Mouse (Mus musculus) G1E (cell line): Measurements from ENCODE around the gene Gm14137. TPM values are rescaled to one million over a fixed set of nuclear protein-coding genes. Genes with fewer than 3 reads are reported as not detected.

ENCODE experiments used
- ATAC-seq: 2 replicates; pipeline ENCODE4 v1.8.0; 2016; ENCODE audit warnings: mild to moderate bottlenecking; ENCODE audit not compliant: insufficient number of reproducible peaks, poor library complexity, low FRiP score, severe bottlenecking; ENCODE audit errors: extremely low read depth
- DNase-seq: peaks from one replicate; pipeline ENCODE4 v3.0.0; 2012; ENCODE audit warnings: low spot score
- H3K27me3 ChIP-seq: 2 replicates; pipeline ENCODE4 v1.6.1; 2012; ENCODE audit warnings: mild to moderate bottlenecking, low read length, inconsistent platforms; ENCODE audit not compliant: insufficient read depth
- H3K36me3 ChIP-seq: replicated peaks from 2 replicates; pipeline ENCODE3; 2012; ENCODE audit warnings: mild to moderate bottlenecking, inconsistent platforms
- H3K4me1 ChIP-seq: 2 replicates; pipeline ENCODE4 v1.6.1; 2012; ENCODE audit warnings: low read depth, low read length, inconsistent platforms, mixed read lengths; ENCODE audit not compliant: insufficient read depth
- H3K4me3 ChIP-seq: 2 replicates; pipeline ENCODE4 v1.5.1; 2012; ENCODE audit warnings: low read depth, mild to moderate bottlenecking, inconsistent platforms, low read length, moderate library complexity, mixed read lengths
- H3K9me3 ChIP-seq: replicated peaks from 2 replicates; pipeline ENCODE4 v1.6.1; 2012; ENCODE audit warnings: inconsistent platforms
- CTCF ChIP-seq: IDR thresholded peaks from 2 replicates; pipeline ENCODE4 v1.5.1; 2012; ENCODE audit warnings: low read depth, low read length, inconsistent platforms, mixed read lengths
- GATA1 ChIP-seq: IDR thresholded peaks from 2 replicates; pipeline ENCODE4 v1.6.1; 2012; ENCODE audit warnings: borderline replicate concordance, low read length, inconsistent platforms, mixed read lengths
- GATA2 ChIP-seq: IDR thresholded peaks from 2 replicates; pipeline ENCODE4 v1.6.1; 2012; ENCODE audit warnings: low read depth, low read length, inconsistent platforms, borderline replicate concordance
- POLR2AphosphoS5 ChIP-seq: IDR thresholded peaks from 2 replicates; pipeline ENCODE4 v1.6.1; 2012; ENCODE audit warnings: low read depth, low read length, inconsistent platforms; ENCODE audit not compliant: insufficient replicate concordance
- TAL1 ChIP-seq: conservative IDR thresholded peaks from 2 replicates; pipeline ENCODE4 v1.6.1; 2012; ENCODE audit warnings: low read depth, low read length, inconsistent platforms, mixed read lengths
- polyA plus RNA-seq: library from polyadenylated mRNA; stranded (reverse); fragments of >175 nt; gene quantifications from 2 replicates; pipeline ENCODE4 v1.2.3, GENCODE M21; 2012
- total RNA-seq, 2 experiments: library from RNA; stranded (forward) in 1 of 2; stranded (reverse) in 1 of 2; fragments of 200-1000 nt in 1 of 2; fragments of >200 nt in 1 of 2; fragmentation: Nextera tagmentation in 1 of 2; gene quantifications; 2 replicates each; pipeline ENCODE4 v1.2.3; 2014 to 2017

Gm14137 gene
- total RNA-seq (2014; fragmentation: Nextera tagmentation) (not detected in 2 replicates), total RNA-seq (2017) (0.06 and 0.16 TPM in 2 replicates), polyA plus RNA-seq (0.02 TPM in 1 of 2 replicates, not detected in the other)

GRCm38 (mm10) chr2:119173991-119174651 is at the start of gene Gm14137:
Gene Gm14137, plus strand, starts transcription at chr2:119174509.
- Histone ChIP-seq H3K4me1 (peaks cover 38% of the 10 kb centered on the region), H3K9me3 (no peaks in the 10 kb centered on the region), H3K27me3 (peaks cover 2% of the 10 kb centered on the region; the same call in 1 of the 2 replicates), H3K36me3 (peaks cover 70% of the 10 kb centered on the region), H3K4me3 (no peak within 1 kb of the TSS)
- ATAC-seq (no peak), DNase-seq (no peak)
- no peak for TF ChIP-seq GATA2
- TF ChIP-seq POLR2AphosphoS5: no peak
- TF ChIP-seq TAL1: no peak
- no peak for TF ChIP-seq GATA1
- no peak for TF ChIP-seq CTCF

DNA sequence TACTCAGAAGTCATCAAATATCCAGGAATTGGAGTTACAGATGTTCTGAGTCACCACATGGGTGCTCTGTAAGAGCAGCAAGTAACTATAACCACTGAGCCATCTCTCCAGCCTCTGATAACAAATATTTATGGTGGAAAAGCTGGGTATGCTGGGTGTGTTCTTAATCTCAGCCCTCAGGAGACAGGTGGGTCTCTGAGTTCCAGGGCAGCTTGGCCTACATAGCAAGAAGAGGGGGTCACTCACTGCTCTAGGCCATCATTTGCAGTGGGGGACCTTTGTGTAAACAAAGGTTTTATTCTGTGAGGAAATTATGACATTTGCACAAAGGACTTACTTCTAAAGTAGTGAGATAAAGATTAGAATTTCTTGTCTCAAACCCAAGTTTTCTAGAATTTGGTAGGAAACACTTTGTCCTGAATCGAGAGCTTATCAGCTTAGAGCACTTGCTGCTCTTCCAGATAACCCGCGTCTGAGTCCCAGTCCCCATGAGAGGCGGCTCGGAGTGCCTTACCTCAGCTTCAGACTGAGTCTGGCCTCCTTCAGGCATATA is 37.9 kb upstream of the Gm14137 start:
- no peaks in the 10 kb centered on the region for H3K9me3 ChIP-seq
- H3K36me3 ChIP-seq: peaks cover 90% of the 10 kb centered on the region
- H3K4me1 ChIP-seq: peaks cover 43% of the 10 kb centered on the region
- H3K4me3 ChIP-seq: no peak overlapping the region
- DNase-seq: peak; percentile 52
- peak; percentile 89 for ATAC-seq
- TF ChIP-seq GATA1 (no peak), CTCF (no peak), TAL1 (peak; percentile 65), POLR2AphosphoS5 (no peak)
- H3K27me3 ChIP-seq: no peaks in the 10 kb centered on the region

GRCm38 (mm10) chr2:119145199-119145598 is 29.1 kb upstream of the Gm14137 start:
- peaks cover 8% of the 10 kb centered on the region; the same call in 1 of the 2 replicates for H3K9me3 ChIP-seq
- no peak overlapping the region for H3K4me3 ChIP-seq
- peaks cover 14% of the 10 kb centered on the region for H3K4me1 ChIP-seq
- DNase-seq: no peak
- no peaks in the 10 kb centered on the region for H3K27me3 ChIP-seq
- ATAC-seq: no peak
- TF ChIP-seq GATA1: no peak
- TF ChIP-seq POLR2AphosphoS5: no peak
- TF ChIP-seq GATA2: no peak
- no peak for TF ChIP-seq TAL1
- H3K36me3 ChIP-seq: peaks cover 99% of the 10 kb centered on the region

DNA sequence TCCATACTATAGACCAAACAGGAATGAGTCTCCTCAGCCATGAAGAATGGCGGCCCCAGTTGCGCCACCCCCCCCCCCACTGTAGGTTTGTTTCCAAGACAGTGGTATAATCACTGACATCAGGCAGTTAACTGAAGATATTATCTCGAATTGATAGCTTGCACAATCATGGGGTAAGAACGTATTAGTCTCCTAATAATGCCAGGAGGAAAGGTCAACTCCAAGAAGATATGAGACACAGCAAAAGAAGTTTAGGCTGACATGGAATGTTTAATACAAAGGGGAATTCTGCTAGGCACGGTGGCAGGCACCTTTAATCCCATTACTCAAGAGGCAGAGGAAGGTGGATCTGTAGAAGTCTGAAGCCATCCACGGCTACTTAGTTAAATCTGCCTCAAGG is 27.9 kb upstream of the Gm14137 start:
- no peaks in the 10 kb centered on the region for H3K27me3 ChIP-seq
- peaks cover 99% of the 10 kb centered on the region for H3K36me3 ChIP-seq
- TF ChIP-seq GATA2 (no peak), CTCF (no peak), TAL1 (no peak), POLR2AphosphoS5 (no peak), GATA1 (no peak)

DNA sequence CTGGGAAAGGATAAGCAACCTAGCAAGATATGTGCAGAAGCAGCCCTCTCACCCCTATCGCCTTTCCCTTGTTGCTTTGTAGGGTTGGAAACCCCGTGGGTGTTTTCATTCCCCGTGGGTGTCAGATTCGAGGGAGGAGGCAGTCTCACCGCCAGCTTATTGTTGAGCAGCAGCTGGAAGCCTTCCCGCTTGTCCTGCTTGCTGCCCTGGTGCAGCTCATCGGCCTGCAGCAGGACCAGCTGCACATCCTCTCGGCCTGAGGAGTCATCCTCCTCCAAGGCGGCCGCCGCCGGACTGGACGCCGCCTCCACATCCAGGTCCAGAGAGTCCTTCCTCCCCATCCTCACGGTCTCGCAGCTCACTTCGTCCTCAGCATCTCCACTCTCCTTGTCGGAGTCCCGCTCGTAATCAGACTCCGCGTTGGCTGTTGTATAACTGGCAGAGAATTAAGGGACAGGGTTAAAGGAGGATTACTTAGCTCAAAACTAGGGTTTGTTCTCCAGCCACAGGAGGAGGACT is 27.1 kb upstream of the Gm14137 start:
- Histone ChIP-seq H3K36me3 (peaks cover 99% of the 10 kb centered on the region), H3K9me3 (peaks cover 8% of the 10 kb centered on the region; the same call in 1 of the 2 replicates), H3K4me3 (peak overlapping the region; percentile 14; the same call in 1 of the 2 replicates), H3K27me3 (no peaks in the 10 kb centered on the region), H3K4me1 (peaks cover 28% of the 10 kb centered on the region)
- DNase-seq: no peak
- ATAC-seq: no peak
- TF ChIP-seq GATA1 (no peak), GATA2 (no peak), CTCF (no peak)

More for the DNA sequence above, 27.9 kb upstream of the Gm14137 start:
- Histone ChIP-seq H3K9me3 (peaks cover 8% of the 10 kb centered on the region; the same call in 1 of the 2 replicates), H3K4me3 (no peak overlapping the region), H3K4me1 (peaks cover 21% of the 10 kb centered on the region)
- no peak for ATAC-seq
- DNase-seq: no peak

- no peak for ATAC-seq
Observed at GRCm38 (mm10) chr2:119147775-119148174, 26.5 kb upstream of the Gm14137 start.

More at GRCm38 (mm10) chr2:119147775-119148174, 26.5 kb upstream of the Gm14137 start:
- Histone ChIP-seq H3K4me1 (peaks cover 32% of the 10 kb centered on the region), H3K36me3 (peaks cover 99% of the 10 kb centered on the region), H3K27me3 (no peaks in the 10 kb centered on the region), H3K9me3 (peaks cover 8% of the 10 kb centered on the region; the same call in 1 of the 2 replicates), H3K4me3 (no peak overlapping the region)
- no peak for DNase-seq
- no peak for TF ChIP-seq GATA2
- no peak for TF ChIP-seq POLR2AphosphoS5
- TF ChIP-seq CTCF: no peak
- no peak for TF ChIP-seq TAL1
